Mouse (Mus musculus): ENCODE data around the gene Prss57.

Prss57 gene

GRCm38 (mm10) chr10:79815671-79816494 is 25.1 kb upstream of the Prss57 start:
- TF ChIP-seq GATA4 (IDR thresholded peaks at IDR 0.05; ENCODE audit: insufficient replicate concordance, low read length), result no peak

GRCm38 (mm10) chr10:79814271-79814842 is 23.6 kb upstream of the Prss57 start:
- no peak; the same call in 1 of the 2 replicates for TF ChIP-seq GATA4 (IDR thresholded peaks at IDR 0.05; ENCODE audit: insufficient replicate concordance, low read length)

- TF ChIP-seq GATA4 (IDR thresholded peaks at IDR 0.05; ENCODE audit: insufficient replicate concordance, low read length), result no peak
Observed at GRCm38 (mm10) chr10:79811736-79812637, 21.2 kb upstream of the Prss57 start.

GRCm38 (mm10) chr10:79808728-79809127 is 18.0 kb upstream of the Prss57 start:
- no peak for TF ChIP-seq GATA4 (IDR thresholded peaks at IDR 0.05; ENCODE audit: insufficient replicate concordance, low read length)

GRCm38 (mm10) chr10:79807826-79808225 is 17.1 kb upstream of the Prss57 start:
- no peak for TF ChIP-seq GATA4 (IDR thresholded peaks at IDR 0.05; ENCODE audit: insufficient replicate concordance, low read length)

- TF ChIP-seq GATA4 (IDR thresholded peaks at IDR 0.05; ENCODE audit: insufficient replicate concordance, low read length), result no peak
Observed at GRCm38 (mm10) chr10:79806972-79807371, 16.2 kb upstream of the Prss57 start.

- TF ChIP-seq GATA4 (IDR thresholded peaks at IDR 0.05; ENCODE audit: insufficient replicate concordance, low read length), result no peak
Observed at GRCm38 (mm10) chr10:79806331-79806730, 15.6 kb upstream of the Prss57 start.

GRCm38 (mm10) chr10:79805636-79806035 is 14.9 kb upstream of the Prss57 start:
- no peak for TF ChIP-seq GATA4 (IDR thresholded peaks at IDR 0.05; ENCODE audit: insufficient replicate concordance, low read length)

GRCm38 (mm10) chr10:79803716-79804323 is 13.1 kb upstream of the Prss57 start:
- TF ChIP-seq GATA4 (IDR thresholded peaks at IDR 0.05; ENCODE audit: insufficient replicate concordance, low read length), result no peak

GRCm38 (mm10) chr10:79802331-79802971 is 11.7 kb upstream of the Prss57 start:
- TF ChIP-seq GATA4 (IDR thresholded peaks at IDR 0.05; ENCODE audit: insufficient replicate concordance, low read length), result no peak

- no peak for TF ChIP-seq GATA4 (IDR thresholded peaks at IDR 0.05; ENCODE audit: insufficient replicate concordance, low read length)
Observed at GRCm38 (mm10) chr10:79801837-79802236, 11.1 kb upstream of the Prss57 start.

- TF ChIP-seq GATA4 (IDR thresholded peaks at IDR 0.05; ENCODE audit: insufficient replicate concordance, low read length), result no peak
Observed at GRCm38 (mm10) chr10:79800508-79800907, 9.7 kb upstream of the Prss57 start.

GRCm38 (mm10) chr10:79798289-79798928 is 7.6 kb upstream of the Prss57 start:
- TF ChIP-seq GATA4 (IDR thresholded peaks at IDR 0.05; ENCODE audit: insufficient replicate concordance, low read length), result no peak

- TF ChIP-seq GATA4 (IDR thresholded peaks at IDR 0.05; ENCODE audit: insufficient replicate concordance, low read length), result no peak
Observed at GRCm38 (mm10) chr10:79797326-79797725, 6.6 kb upstream of the Prss57 start.

All from liver, adult (tissue).